Mouse (Mus musculus): Measurements from ENCODE around the gene Tmem102. TPM values are rescaled to one million over a fixed set of nuclear protein-coding genes. Genes with fewer than 3 reads are reported as not detected.

The Tmem102 gene
- polyA plus RNA-seq, 1 experiment from 2014 or later: 1.0 TPM

DNA sequence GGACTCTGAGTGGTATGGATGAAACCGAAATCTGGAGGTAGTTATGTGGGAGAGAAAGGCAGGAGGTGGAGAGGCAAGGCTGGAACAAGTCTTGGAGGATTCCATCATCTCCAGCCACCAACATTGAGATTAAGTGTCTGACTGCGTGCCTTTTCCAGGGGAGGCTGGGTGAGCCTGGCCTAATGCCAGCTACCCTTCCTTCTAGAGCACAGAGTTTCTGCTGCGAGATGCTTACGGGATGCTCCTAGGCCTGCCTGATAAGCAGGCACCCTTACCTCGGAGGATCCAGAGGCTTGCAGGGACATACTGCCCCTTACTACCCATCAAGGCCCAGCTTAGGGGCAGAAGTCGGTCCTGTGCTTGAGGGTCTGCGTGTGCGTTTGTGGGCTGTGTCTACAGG is 28.1 kb upstream of the Tmem102 start:
- Histone ChIP-seq H3K9me3 (replicated peaks; ENCODE audit: control insufficient read depth, low read length) (no peaks in the 10 kb centered on the region), H3K27me3 (ENCODE audit: control insufficient read depth, insufficient read depth, low read depth, low read length) (peaks cover 53% of the 10 kb centered on the region), H3K9ac (ENCODE audit: low read depth, low read length) (peak overlapping the region; percentile 66), H3K27ac (ENCODE audit: low read length) (no peak overlapping the region), H3K4me1 (ENCODE audit: control insufficient read depth, low read depth, low read length) (peaks cover 37% of the 10 kb centered on the region), H3K4me3 (ENCODE audit: low read depth, low read length) (peak overlapping the region; percentile 47), H3K4me2 (ENCODE audit: low read depth, low read length) (peak overlapping the region; percentile 78), H3K36me3 (ENCODE audit: control insufficient read depth, insufficient read depth) (no peaks in the 10 kb centered on the region)
- 32% methylated on average over 8 of the region's 8 CpGs for WGBS (ENCODE audit: insufficient replicate concordance)
- ATAC-seq (ENCODE audit: low read depth): no peak

GRCm38 (mm10) chr11:69828832-69829231 is 23.4 kb upstream of the Tmem102 start:
- peaks cover 14% of the 10 kb centered on the region for H3K27me3 ChIP-seq (ENCODE audit: control insufficient read depth, insufficient read depth, low read depth, low read length)
- 81% methylated on average over 5 of the region's 5 CpGs for WGBS (ENCODE audit: insufficient replicate concordance)
- H3K4me2 ChIP-seq (ENCODE audit: low read depth, low read length): no peak overlapping the region
- peaks cover 6% of the 10 kb centered on the region for H3K4me1 ChIP-seq (ENCODE audit: control insufficient read depth, low read depth, low read length)
- no peak for ATAC-seq (ENCODE audit: low read depth)
- H3K4me3 ChIP-seq (ENCODE audit: low read depth, low read length): no peak overlapping the region
- H3K27ac ChIP-seq (ENCODE audit: low read length): no peak overlapping the region
- no peaks in the 10 kb centered on the region for H3K9me3 ChIP-seq (replicated peaks; ENCODE audit: control insufficient read depth, low read length)
- H3K36me3 ChIP-seq (ENCODE audit: control insufficient read depth, insufficient read depth): no peaks in the 10 kb centered on the region
- no peak overlapping the region for H3K9ac ChIP-seq (ENCODE audit: low read depth, low read length)

DNA sequence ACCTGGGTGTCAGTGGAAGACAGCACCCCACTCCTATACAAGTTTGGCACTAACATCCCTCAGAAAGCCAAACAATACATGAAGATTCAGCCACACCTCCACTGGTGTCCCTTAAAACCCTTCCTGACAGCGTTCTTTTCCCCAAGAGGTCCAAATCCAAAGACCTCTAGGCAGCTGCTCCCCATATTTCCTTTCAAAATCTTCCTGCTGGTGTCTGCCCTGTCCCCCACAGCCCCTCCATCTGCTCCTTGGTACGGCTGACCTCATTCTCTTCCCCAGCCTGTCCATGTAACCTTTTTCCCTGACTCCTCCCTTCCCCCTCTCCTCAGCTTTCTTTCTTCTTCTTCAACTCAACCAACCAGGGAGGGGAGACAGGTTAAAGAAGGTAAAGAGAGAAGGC is 18.0 kb upstream of the Tmem102 start:
- no peak overlapping the region for H3K4me3 ChIP-seq (ENCODE audit: low read depth, low read length)
- no peak for ATAC-seq (ENCODE audit: low read depth)
- H3K9ac ChIP-seq (ENCODE audit: low read depth, low read length): no peak overlapping the region
- no peaks in the 10 kb centered on the region for H3K36me3 ChIP-seq (ENCODE audit: control insufficient read depth, insufficient read depth)
- no peak overlapping the region for H3K27ac ChIP-seq (ENCODE audit: low read length)
- no peak overlapping the region for H3K4me2 ChIP-seq (ENCODE audit: low read depth, low read length)
- WGBS (ENCODE audit: insufficient replicate concordance): 59% methylated on average over 2 of the region's 2 CpGs
- H3K4me1 ChIP-seq (ENCODE audit: control insufficient read depth, low read depth, low read length): no peaks in the 10 kb centered on the region
- H3K9me3 ChIP-seq (replicated peaks; ENCODE audit: control insufficient read depth, low read length): no peaks in the 10 kb centered on the region
- H3K27me3 ChIP-seq (ENCODE audit: control insufficient read depth, insufficient read depth, low read depth, low read length): no peaks in the 10 kb centered on the region

- H3K27ac ChIP-seq (ENCODE audit: low read length): no peak within 1 kb of the TSS
- H3K27me3 ChIP-seq (ENCODE audit: control insufficient read depth, insufficient read depth, low read depth, low read length): no peaks in the 10 kb centered on the region
- H3K4me3 ChIP-seq (ENCODE audit: low read depth, low read length): no peak within 1 kb of the TSS
- no peaks in the 10 kb centered on the region for H3K4me1 ChIP-seq (ENCODE audit: control insufficient read depth, low read depth, low read length)
- 66% methylated on average over 3 of the region's 3 CpGs for WGBS (ENCODE audit: insufficient replicate concordance)
- H3K36me3 ChIP-seq (ENCODE audit: control insufficient read depth, insufficient read depth): no peaks in the 10 kb centered on the region
- no peak within 1 kb of the TSS for H3K4me2 ChIP-seq (ENCODE audit: low read depth, low read length)
- no peaks in the 10 kb centered on the region for H3K9me3 ChIP-seq (replicated peaks; ENCODE audit: control insufficient read depth, low read length)
- ATAC-seq (ENCODE audit: low read depth): no peak
- no peak within 1 kb of the TSS for H3K9ac ChIP-seq (ENCODE audit: low read depth, low read length)
Observed at GRCm38 (mm10) chr11:69822080-69822479, 16.7 kb upstream of the Tmem102 start, which contains the start of gene Spem1. Gene Spem1, minus strand, starts transcription at chr11:69822180.

- H3K27me3 ChIP-seq (ENCODE audit: control insufficient read depth, insufficient read depth, low read depth, low read length): no peaks in the 10 kb centered on the region
- ATAC-seq (ENCODE audit: low read depth): no peak
- H3K36me3 ChIP-seq (ENCODE audit: control insufficient read depth, insufficient read depth): no peaks in the 10 kb centered on the region
- no peaks in the 10 kb centered on the region for H3K9me3 ChIP-seq (replicated peaks; ENCODE audit: control insufficient read depth, low read length)
- no peaks in the 10 kb centered on the region for H3K4me1 ChIP-seq (ENCODE audit: control insufficient read depth, low read depth, low read length)
- H3K9ac ChIP-seq (ENCODE audit: low read depth, low read length): no peak overlapping the region
- H3K4me2 ChIP-seq (ENCODE audit: low read depth, low read length): no peak overlapping the region
- no peak overlapping the region for H3K4me3 ChIP-seq (ENCODE audit: low read depth, low read length)
- WGBS (ENCODE audit: insufficient replicate concordance): 56% methylated on average over 8 of the region's 8 CpGs
- H3K27ac ChIP-seq (ENCODE audit: low read length): no peak overlapping the region
Observed at GRCm38 (mm10) chr11:69818871-69819270, 13.4 kb upstream of the Tmem102 start.

DNA sequence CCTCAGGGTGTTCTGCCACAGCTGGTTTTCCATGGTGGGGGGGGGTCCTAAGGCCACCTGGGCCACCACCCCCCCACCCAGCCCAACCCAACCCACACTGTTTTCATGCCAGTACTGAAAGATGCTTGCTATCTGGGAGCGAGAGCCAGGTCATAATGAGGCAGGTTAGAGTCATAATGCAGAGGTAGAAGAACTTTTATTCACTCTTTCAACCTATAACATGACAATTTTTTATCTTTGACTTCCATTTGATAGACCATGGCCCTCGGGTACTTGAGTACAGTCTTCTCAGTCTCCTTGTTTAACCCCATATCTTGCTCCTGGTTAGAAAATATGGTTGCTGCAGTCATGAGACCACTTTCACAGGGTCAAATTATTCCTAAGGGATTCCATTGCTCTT is 12.9 kb upstream of the Tmem102 start, which contains the start of gene Spem2:
Gene Spem2, minus strand, starts transcription at position 101 of the 400 bp plus-strand sequence.
- Histone ChIP-seq H3K9ac (ENCODE audit: low read depth, low read length) (no peak within 1 kb of the TSS), H3K4me3 (ENCODE audit: low read depth, low read length) (no peak within 1 kb of the TSS), H3K4me1 (ENCODE audit: control insufficient read depth, low read depth, low read length) (no peaks in the 10 kb centered on the region), H3K27me3 (ENCODE audit: control insufficient read depth, insufficient read depth, low read depth, low read length) (no peaks in the 10 kb centered on the region), H3K4me2 (ENCODE audit: low read depth, low read length) (no peak within 1 kb of the TSS), H3K36me3 (ENCODE audit: control insufficient read depth, insufficient read depth) (no peaks in the 10 kb centered on the region), H3K27ac (ENCODE audit: low read length) (no peak within 1 kb of the TSS), H3K9me3 (replicated peaks; ENCODE audit: control insufficient read depth, low read length) (no peaks in the 10 kb centered on the region)
- ATAC-seq (ENCODE audit: low read depth): no peak
- WGBS (ENCODE audit: insufficient replicate concordance): 58% methylated on average over 2 of the region's 2 CpGs

- H3K4me3 ChIP-seq (ENCODE audit: low read depth, low read length): no peak overlapping the region
- no peaks in the 10 kb centered on the region for H3K4me1 ChIP-seq (ENCODE audit: control insufficient read depth, low read depth, low read length)
- H3K27me3 ChIP-seq (ENCODE audit: control insufficient read depth, insufficient read depth, low read depth, low read length): no peaks in the 10 kb centered on the region
- no peaks in the 10 kb centered on the region for H3K36me3 ChIP-seq (ENCODE audit: control insufficient read depth, insufficient read depth)
- H3K27ac ChIP-seq (ENCODE audit: low read length): no peak overlapping the region
- no peaks in the 10 kb centered on the region for H3K9me3 ChIP-seq (replicated peaks; ENCODE audit: control insufficient read depth, low read length)
- no peak for ATAC-seq (ENCODE audit: low read depth)
- WGBS (ENCODE audit: insufficient replicate concordance): 80% methylated on average over 12 of the region's 12 CpGs
- no peak overlapping the region for H3K4me2 ChIP-seq (ENCODE audit: low read depth, low read length)
- no peak overlapping the region for H3K9ac ChIP-seq (ENCODE audit: low read depth, low read length)
Observed at GRCm38 (mm10) chr11:69816520-69816919, 11.1 kb upstream of the Tmem102 start.

- 53% methylated on average over 10 of the region's 10 CpGs for WGBS (ENCODE audit: insufficient replicate concordance)
- no peak for ATAC-seq (ENCODE audit: low read depth)
Observed at GRCm38 (mm10) chr11:69815155-69815554, 9.7 kb upstream of the Tmem102 start, which contains the start of gene Gm39566. Gene Gm39566, minus strand, starts transcription at chr11:69815298.

DNA sequence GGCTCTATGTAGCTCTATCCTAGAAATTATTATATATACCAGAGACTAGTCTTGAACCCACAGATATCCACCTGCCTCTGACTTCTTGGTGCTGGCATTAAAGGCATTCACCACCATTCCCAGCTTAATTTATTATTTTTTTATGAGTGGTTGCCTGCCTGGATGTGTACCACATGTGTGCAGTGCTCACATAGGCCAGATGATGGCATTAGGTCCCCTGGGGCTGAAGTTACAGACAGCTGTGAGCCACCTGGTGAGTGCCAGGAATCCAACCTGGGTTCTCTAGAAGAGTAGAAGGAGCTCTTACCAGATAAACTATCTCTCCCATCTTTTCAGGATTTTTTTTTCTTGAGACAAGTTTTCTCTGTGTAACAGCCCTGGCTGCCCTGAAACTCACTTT is 4.9 kb upstream of the Tmem102 start:
- Histone ChIP-seq H3K4me1 (ENCODE audit: control insufficient read depth, low read depth, low read length) (no peaks in the 10 kb centered on the region; the same call in 1 of the 2 replicates), H3K36me3 (ENCODE audit: control insufficient read depth, insufficient read depth) (no peaks in the 10 kb centered on the region), H3K27me3 (ENCODE audit: control insufficient read depth, insufficient read depth, low read depth, low read length) (peaks cover 15% of the 10 kb centered on the region), H3K4me2 (ENCODE audit: low read depth, low read length) (no peak overlapping the region), H3K27ac (ENCODE audit: low read length) (no peak overlapping the region), H3K4me3 (ENCODE audit: low read depth, low read length) (no peak overlapping the region), H3K9ac (ENCODE audit: low read depth, low read length) (no peak overlapping the region), H3K9me3 (replicated peaks; ENCODE audit: control insufficient read depth, low read length) (no peaks in the 10 kb centered on the region)
- no peak for ATAC-seq (ENCODE audit: low read depth)

More at GRCm38 (mm10) chr11:69815155-69815554, 9.7 kb upstream of the Tmem102 start, which contains the start of gene Gm39566:
- no peak within 1 kb of the TSS for H3K4me2 ChIP-seq (ENCODE audit: low read depth, low read length)
- H3K9ac ChIP-seq (ENCODE audit: low read depth, low read length): no peak within 1 kb of the TSS
- H3K4me3 ChIP-seq (ENCODE audit: low read depth, low read length): no peak within 1 kb of the TSS
- H3K27me3 ChIP-seq (ENCODE audit: control insufficient read depth, insufficient read depth, low read depth, low read length): no peaks in the 10 kb centered on the region
- H3K9me3 ChIP-seq (replicated peaks; ENCODE audit: control insufficient read depth, low read length): no peaks in the 10 kb centered on the region
- H3K36me3 ChIP-seq (ENCODE audit: control insufficient read depth, insufficient read depth): no peaks in the 10 kb centered on the region
- H3K27ac ChIP-seq (ENCODE audit: low read length): no peak within 1 kb of the TSS
- no peaks in the 10 kb centered on the region for H3K4me1 ChIP-seq (ENCODE audit: control insufficient read depth, low read depth, low read length)

Data from liver, embryonic 16.5 days (tissue).